Mouse (Mus musculus) brain, embryonic 14.5 days (tissue): ENCODE measurements around the gene Exoc7. TPM values are rescaled to one million over a fixed set of nuclear protein-coding genes. Genes with fewer than 3 reads are reported as not detected.

ENCODE experiments used
- DNase-seq: peaks from one replicate; pipeline ENCODE4 v3.0.0-alpha.2; 2011; ENCODE audit warnings: low read depth
- CTCF ChIP-seq: fragments of 200-500 bp; IDR thresholded peaks from 2 replicates; pipeline ENCODE4 v1.5.1; 2012; ENCODE audit warnings: inconsistent platforms, mild to moderate bottlenecking, moderate library complexity, borderline replicate concordance; ENCODE audit not compliant: insufficient read depth, insufficient read length; ENCODE audit errors: extremely low read depth
- POLR2A ChIP-seq: fragments of 200-500 bp; IDR thresholded peaks from 2 replicates; pipeline ENCODE4 v1.6.1; 2012; ENCODE audit warnings: mild to moderate bottlenecking, inconsistent platforms, borderline replicate concordance; ENCODE audit not compliant: poor library complexity, insufficient read depth, insufficient read length, severe bottlenecking; ENCODE audit errors: extremely low read depth
- polyA plus RNA-seq: library from polyadenylated mRNA; depleted of rRNA; stranded (reverse); fragments of >200 nt; gene quantifications from 2 replicates; pipeline ENCODE4 v1.2.3, GENCODE M21; 2012

Gene Exoc7
- polyA plus RNA-seq, 1 experiment = 112 TPM

DNA sequence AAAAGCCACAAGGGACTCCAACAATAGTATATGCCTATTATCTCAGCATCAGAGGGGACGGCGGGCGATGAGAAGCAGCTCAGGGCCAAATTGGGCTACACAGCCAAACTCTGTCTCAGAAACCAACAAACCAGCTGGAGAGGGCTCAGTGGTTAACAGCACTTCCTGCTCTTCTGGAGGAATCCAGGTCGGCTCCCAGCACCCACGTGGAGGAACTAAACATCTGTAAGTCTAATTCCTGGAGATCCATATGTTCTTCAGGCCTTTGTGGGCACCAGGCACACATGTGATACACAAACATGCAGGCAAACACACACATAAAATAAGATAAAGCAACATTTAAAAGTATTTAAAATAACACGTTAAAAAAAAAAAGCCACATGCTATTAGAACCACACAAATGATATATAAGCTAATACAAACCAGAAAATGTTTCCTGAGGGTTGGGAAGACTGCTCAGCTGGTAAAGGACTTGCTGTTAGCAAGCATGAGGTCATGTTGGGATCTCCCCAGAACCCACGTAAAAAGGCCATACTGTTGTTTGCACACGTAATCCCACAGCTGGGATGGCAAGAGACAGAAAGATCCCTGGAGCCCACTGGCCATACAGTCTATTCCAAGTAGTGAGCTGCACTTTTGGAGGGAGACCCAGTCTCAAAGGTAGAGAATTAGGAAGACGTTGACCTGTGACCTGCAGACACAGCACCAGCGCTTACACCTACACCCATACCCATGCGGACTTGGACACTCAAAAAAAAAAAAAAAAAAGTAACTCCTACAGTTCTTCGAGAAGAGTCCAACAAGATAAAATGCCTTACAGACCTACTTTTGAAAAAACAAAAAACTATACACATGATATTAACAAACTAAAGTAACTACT lies 34.2 kb downstream of the Exoc7 start:
- DNase-seq = no peak
- TF ChIP-seq POLR2A (no peak), CTCF (no peak)

DNA sequence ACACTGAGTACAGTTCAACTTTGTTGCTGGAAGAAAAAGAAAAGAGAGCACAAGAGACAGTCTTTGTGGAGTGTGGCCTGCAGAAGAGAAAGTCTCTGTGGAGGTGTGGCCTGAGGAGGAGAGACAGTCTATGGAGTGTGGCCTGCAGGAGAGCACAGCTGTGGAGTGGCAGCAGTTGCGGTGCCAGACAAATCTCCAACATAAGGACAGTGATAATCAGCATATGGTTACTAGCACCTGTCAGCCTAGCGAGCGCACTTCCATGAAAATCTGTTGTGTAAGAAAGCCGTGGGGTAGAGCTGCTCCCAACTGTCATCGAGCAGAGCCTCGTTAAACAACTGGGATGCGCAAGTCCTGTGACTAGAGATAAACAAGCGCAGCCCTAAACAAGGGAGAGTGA lies 37.5 kb downstream of the Exoc7 start:
- peak; percentile 54 for DNase-seq
- no peak for TF ChIP-seq POLR2A
- no peak for TF ChIP-seq CTCF

GRCm38 (mm10) chr11:116268313-116268712 lies 38.7 kb downstream of the Exoc7 start:
- DNase-seq = no peak
- no peak for TF ChIP-seq CTCF
- no peak for TF ChIP-seq POLR2A

- TF ChIP-seq CTCF (peak; percentile 29; the same call in 1 of the 2 replicates), POLR2A (no peak)
- no peak for DNase-seq
Observed at GRCm38 (mm10) chr11:116267637-116268036, 39.4 kb downstream of the Exoc7 start.

GRCm38 (mm10) chr11:116265850-116266249 lies 41.2 kb downstream of the Exoc7 start:
- no peak for TF ChIP-seq CTCF
- TF ChIP-seq POLR2A = no peak
- DNase-seq = no peak

DNA sequence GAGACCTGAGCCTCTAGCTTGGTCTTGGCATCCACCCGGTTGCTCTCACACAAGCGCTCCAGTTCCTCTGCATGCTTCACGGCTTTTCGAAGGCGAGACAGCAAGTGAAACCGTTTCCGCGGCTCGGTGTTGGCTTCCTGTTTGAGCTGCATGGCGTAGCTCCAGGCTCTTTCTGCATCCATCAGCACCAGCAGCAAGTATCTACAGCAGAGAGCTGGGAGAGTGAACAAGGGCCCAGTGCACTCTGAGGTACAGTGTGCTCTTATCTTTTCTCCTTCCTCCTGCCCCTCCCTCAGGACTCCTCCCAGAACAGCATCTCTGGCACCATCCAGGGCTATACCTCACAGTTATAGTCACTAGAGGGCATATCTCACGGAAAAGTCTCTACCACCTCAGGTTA lies 41.7 kb downstream of the Exoc7 start:
- TF ChIP-seq CTCF (no peak), POLR2A (no peak)
- peak; percentile 47 for DNase-seq

GRCm38 (mm10) chr11:116260259-116260658 lies 46.8 kb downstream of the Exoc7 start:
- TF ChIP-seq POLR2A (no peak), CTCF (no peak)
- DNase-seq = no peak

GRCm38 (mm10) chr11:116259461-116259860 lies 47.6 kb downstream of the Exoc7 start:
- no peak for TF ChIP-seq CTCF
- TF ChIP-seq POLR2A = no peak
- no peak for DNase-seq

DNA sequence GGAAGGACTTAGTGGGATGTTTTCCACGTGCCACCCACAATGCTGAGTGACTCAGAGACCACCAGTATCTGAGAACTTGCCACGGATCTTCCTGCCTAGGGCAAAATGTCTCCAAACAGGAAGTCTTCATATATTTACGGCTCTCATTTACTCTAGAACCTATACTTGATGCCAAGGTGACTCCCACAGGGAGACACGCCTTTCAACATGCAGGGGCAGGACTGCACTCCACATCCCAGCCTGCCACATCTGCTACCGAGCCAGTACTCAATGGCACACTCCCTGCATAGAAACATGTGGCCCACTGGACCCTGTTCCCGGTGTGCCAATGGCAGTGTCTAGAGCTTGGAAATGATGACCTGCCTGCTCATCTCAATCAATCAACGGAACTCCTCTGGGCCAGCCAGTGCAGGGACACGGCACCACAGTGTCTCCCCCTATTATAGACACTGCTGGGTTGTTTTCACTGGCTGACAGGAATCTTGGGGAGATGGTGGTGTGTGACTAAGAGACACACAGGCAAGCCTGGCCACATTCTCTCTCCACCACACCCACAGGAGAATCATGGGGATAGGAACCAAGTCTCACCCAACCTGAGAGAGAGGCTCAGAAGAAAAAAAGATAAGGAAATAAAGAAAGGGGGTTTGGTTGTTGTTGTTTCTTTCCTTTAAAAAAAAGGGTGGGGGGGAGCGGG lies 50.9 kb downstream of the Exoc7 start:
- DNase-seq = no peak
- TF ChIP-seq POLR2A (no peak), CTCF (no peak)

GRCm38 (mm10) chr11:116255090-116255981 lies 51.7 kb downstream of the Exoc7 start:
- TF ChIP-seq CTCF (no peak), POLR2A (no peak)
- DNase-seq = no peak

GRCm38 (mm10) chr11:116254627-116255026 lies 52.4 kb downstream of the Exoc7 start:
- no peak for DNase-seq
- TF ChIP-seq POLR2A (no peak), CTCF (no peak)

DNA sequence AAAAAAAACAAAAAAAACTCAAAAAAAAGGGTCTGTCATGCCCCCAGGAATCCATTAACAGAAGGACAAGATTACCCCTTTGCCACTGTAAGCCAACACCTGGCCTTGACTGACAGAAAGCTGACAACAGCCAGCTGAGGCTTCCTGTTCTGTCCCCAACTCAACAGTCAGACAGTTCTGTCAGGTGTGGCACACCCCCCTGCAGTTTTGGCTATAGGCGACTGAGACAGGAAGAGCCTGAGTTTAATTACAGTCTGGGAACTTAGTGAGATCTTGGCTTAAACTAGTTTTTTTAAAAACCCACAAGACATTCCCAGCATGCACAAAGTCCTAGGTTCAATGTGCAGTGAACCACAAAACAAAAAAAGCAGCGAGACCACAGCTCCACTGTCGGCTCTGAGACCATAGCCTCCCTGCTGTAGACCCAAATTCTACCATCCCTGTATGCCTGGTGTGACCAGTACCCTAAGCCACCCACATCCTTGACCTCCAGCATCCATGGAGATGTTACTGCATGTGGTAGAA lies 53.9 kb downstream of the Exoc7 start:
- no peak for DNase-seq
- no peak for TF ChIP-seq POLR2A
- TF ChIP-seq CTCF = no peak
